Mouse (Mus musculus) cortical plate, adult 2 months (tissue): ENCODE results near the gene Neb. TPM values are rescaled to one million over a fixed set of nuclear protein-coding genes. Genes with fewer than 3 reads are reported as not detected.

Source experiments
- H3K27ac ChIP-seq: fragments of 200-500 bp; 2 replicates; pipeline ENCODE4 v1.5.1; 2012; ENCODE audit warnings: low read length, control low read depth, inconsistent platforms; ENCODE audit not compliant: insufficient read depth
- H3K4me1 ChIP-seq: fragments of 200-500 bp; 2 replicates; pipeline ENCODE4 v1.6.1; 2011; ENCODE audit warnings: low read length; ENCODE audit not compliant: control insufficient read depth, insufficient read depth
- H3K4me3 ChIP-seq: fragments of 200-500 bp; 2 replicates; pipeline ENCODE4 v1.5.1; 2011; ENCODE audit warnings: mild to moderate bottlenecking, low read length, control low read depth; ENCODE audit not compliant: insufficient read depth
- CTCF ChIP-seq: fragments of 200-500 bp; IDR thresholded peaks from 2 replicates; pipeline ENCODE4 v1.5.1; 2011; ENCODE audit warnings: mild to moderate bottlenecking, control low read depth, low read length; ENCODE audit not compliant: insufficient read depth; ENCODE audit errors: extremely low read depth
- POLR2A ChIP-seq: fragments of 200-500 bp; IDR thresholded peaks from 2 replicates; pipeline ENCODE4 v1.6.1; 2011; ENCODE audit warnings: mild to moderate bottlenecking, low read length, control low read depth; ENCODE audit not compliant: insufficient read depth; ENCODE audit errors: extremely low read depth
- polyA plus RNA-seq: library from polyadenylated mRNA; depleted of rRNA; stranded (reverse); fragments of >200 nt; gene quantifications from 2 replicates; pipeline ENCODE4 v1.2.3, GENCODE M21; 2012

Gene Neb
- polyA plus RNA-seq, 1 experiment = 0.71 TPM

GRCm38 (mm10) chr2:52378848-52379261, 581 bp upstream of the Neb start:
- no peaks in the 10 kb centered on the region for H3K4me1 ChIP-seq
- no peak overlapping the region for H3K4me3 ChIP-seq
- H3K27ac ChIP-seq = no peak overlapping the region
- TF ChIP-seq POLR2A (no peak), CTCF (no peak)

- Histone ChIP-seq H3K4me3 (no peak overlapping the region), H3K4me1 (no peaks in the 10 kb centered on the region), H3K27ac (no peak overlapping the region)
- TF ChIP-seq POLR2A = no peak
- no peak for TF ChIP-seq CTCF
Observed at GRCm38 (mm10) chr2:52377706-52378447, 397 bp downstream of the Neb start.

- TF ChIP-seq POLR2A (no peak), CTCF (no peak)
- Histone ChIP-seq H3K27ac (no peak overlapping the region), H3K4me3 (no peak overlapping the region), H3K4me1 (peaks cover 2% of the 10 kb centered on the region; the same call in 1 of the 2 replicates)
Observed at GRCm38 (mm10) chr2:52374706-52375105, 3.6 kb downstream of the Neb start.

- no peak for TF ChIP-seq CTCF
- no peak for TF ChIP-seq POLR2A
- H3K4me3 ChIP-seq = no peak overlapping the region
- H3K4me1 ChIP-seq = peaks cover 2% of the 10 kb centered on the region; the same call in 1 of the 2 replicates
Observed at GRCm38 (mm10) chr2:52372480-52372879, 5.8 kb downstream of the Neb start.

GRCm38 (mm10) chr2:52372080-52372479, 6.2 kb downstream of the Neb start:
- no peak overlapping the region for H3K27ac ChIP-seq
- H3K4me1 ChIP-seq = peaks cover 2% of the 10 kb centered on the region; the same call in 1 of the 2 replicates
- no peak overlapping the region for H3K4me3 ChIP-seq
- TF ChIP-seq POLR2A (no peak), CTCF (no peak)

More at GRCm38 (mm10) chr2:52372480-52372879, 5.8 kb downstream of the Neb start:
- no peak overlapping the region for H3K27ac ChIP-seq

GRCm38 (mm10) chr2:52371066-52371465, 7.2 kb downstream of the Neb start:
- H3K4me3 ChIP-seq = no peak overlapping the region
- no peak for TF ChIP-seq CTCF
- TF ChIP-seq POLR2A = no peak

GRCm38 (mm10) chr2:52369622-52370021, 8.7 kb downstream of the Neb start:
- Histone ChIP-seq H3K27ac (no peak overlapping the region), H3K4me3 (no peak overlapping the region), H3K4me1 (peaks cover 2% of the 10 kb centered on the region; the same call in 1 of the 2 replicates)
- TF ChIP-seq CTCF (no peak), POLR2A (no peak)

More at GRCm38 (mm10) chr2:52371066-52371465, 7.2 kb downstream of the Neb start:
- no peak overlapping the region for H3K27ac ChIP-seq
- peaks cover 2% of the 10 kb centered on the region; the same call in 1 of the 2 replicates for H3K4me1 ChIP-seq

- H3K4me1 ChIP-seq = peaks cover 2% of the 10 kb centered on the region; the same call in 1 of the 2 replicates
- no peak for TF ChIP-seq CTCF
- TF ChIP-seq POLR2A = no peak
- no peak overlapping the region for H3K4me3 ChIP-seq
- H3K27ac ChIP-seq = no peak overlapping the region
Observed at GRCm38 (mm10) chr2:52367665-52368064, 10.6 kb downstream of the Neb start.

- H3K4me3 ChIP-seq = no peak overlapping the region
- H3K4me1 ChIP-seq = peaks cover 2% of the 10 kb centered on the region; the same call in 1 of the 2 replicates
- TF ChIP-seq CTCF = no peak
- TF ChIP-seq POLR2A = no peak
- H3K27ac ChIP-seq = no peak overlapping the region
Observed at GRCm38 (mm10) chr2:52367248-52367647, 11.0 kb downstream of the Neb start.

- Histone ChIP-seq H3K4me1 (no peaks in the 10 kb centered on the region), H3K4me3 (no peak overlapping the region), H3K27ac (no peak overlapping the region)
- TF ChIP-seq CTCF (no peak), POLR2A (no peak)
Observed at GRCm38 (mm10) chr2:52361086-52361485, 17.2 kb downstream of the Neb start.

GRCm38 (mm10) chr2:52359722-52360121, 18.6 kb downstream of the Neb start:
- no peak for TF ChIP-seq POLR2A
- TF ChIP-seq CTCF = no peak
- Histone ChIP-seq H3K27ac (no peak overlapping the region), H3K4me3 (no peak overlapping the region), H3K4me1 (no peaks in the 10 kb centered on the region)
